Mouse (Mus musculus) forebrain, embryonic 11.5 days (tissue): Measurements from ENCODE around the gene Astn2. TPM values are rescaled to one million over a fixed set of nuclear protein-coding genes. Genes with fewer than 3 reads are reported as not detected.

Source experiments
- ATAC-seq: fragments of 200-750 bp; cut with Nextera tagmentation; replicated peaks from 2 replicates; pipeline ENCODE4 v1.8.0; 2017; ENCODE audit warnings: moderate TSS enrichment; ENCODE audit not compliant: low FRiP score
- DNase-seq: peaks from one replicate; pipeline ENCODE4 v3.0.0-alpha.2; 2017; ENCODE audit warnings: low spot score
- H3K27ac ChIP-seq: fragments of 300-500 bp; sonication (generic); 2 replicates; pipeline ENCODE4 v1.5.1; 2014; ENCODE audit warnings: low read depth, low read length
- H3K27me3 ChIP-seq: fragments of 300-500 bp; sonication (generic); 2 replicates; pipeline ENCODE4 v1.6.1; 2014; ENCODE audit warnings: mild to moderate bottlenecking, low read length, mixed read lengths; ENCODE audit not compliant: control insufficient read depth, insufficient read depth
- H3K36me3 ChIP-seq: fragments of 300-500 bp; sonication (generic); 2 replicates; pipeline ENCODE4 v1.6.1; 2014; ENCODE audit warnings: mild to moderate bottlenecking, low read length, moderate library complexity, mixed read lengths; ENCODE audit not compliant: control insufficient read depth, insufficient read depth
- H3K4me1 ChIP-seq: fragments of 300-500 bp; sonication (generic); replicated peaks from 2 replicates; pipeline ENCODE4 v1.6.1; 2014; ENCODE audit warnings: low read length, mixed read lengths; ENCODE audit not compliant: control insufficient read depth, insufficient read depth
- H3K4me2 ChIP-seq: fragments of 300-500 bp; sonication (generic); 2 replicates; pipeline ENCODE4 v1.6.1; 2014; ENCODE audit warnings: low read depth, mild to moderate bottlenecking, low read length, moderate library complexity, mixed read lengths; ENCODE audit not compliant: severe bottlenecking
- H3K4me3 ChIP-seq: fragments of 300-500 bp; sonication (generic); 2 replicates; pipeline ENCODE4 v1.5.1; 2014; ENCODE audit warnings: low read depth, low read length
- H3K9ac ChIP-seq: fragments of 300-500 bp; sonication (generic); 2 replicates; pipeline ENCODE4 v1.6.1; 2014; ENCODE audit warnings: low read length
- H3K9me3 ChIP-seq: fragments of 300-500 bp; sonication (generic); 2 replicates; pipeline ENCODE4 v1.6.1; 2016; ENCODE audit warnings: low read length, mixed read lengths; ENCODE audit not compliant: control insufficient read depth
- WGBS: fragments of 180-500 bp; shearing (Covaris S2); extraction: QIAGEN DNeasy Blood & Tissue Kit; methylation state at CpG from one replicate; pipeline ENCODE4 v1.1.7; 2014; 5-methylcytosine and 5-hydroxymethylcytosine counted together
- polyA plus RNA-seq: library from polyadenylated mRNA; unstranded; fragments of >200 nt; fragmentation: Nextera tagmentation; extraction: Ambion mirVana; gene quantifications from 2 replicates; pipeline ENCODE4 v1.2.1, GENCODE M21; 2014

The Astn2 gene
- polyA plus RNA-seq, 1 experiment from 2014 or later: 0.94 TPM

DNA sequence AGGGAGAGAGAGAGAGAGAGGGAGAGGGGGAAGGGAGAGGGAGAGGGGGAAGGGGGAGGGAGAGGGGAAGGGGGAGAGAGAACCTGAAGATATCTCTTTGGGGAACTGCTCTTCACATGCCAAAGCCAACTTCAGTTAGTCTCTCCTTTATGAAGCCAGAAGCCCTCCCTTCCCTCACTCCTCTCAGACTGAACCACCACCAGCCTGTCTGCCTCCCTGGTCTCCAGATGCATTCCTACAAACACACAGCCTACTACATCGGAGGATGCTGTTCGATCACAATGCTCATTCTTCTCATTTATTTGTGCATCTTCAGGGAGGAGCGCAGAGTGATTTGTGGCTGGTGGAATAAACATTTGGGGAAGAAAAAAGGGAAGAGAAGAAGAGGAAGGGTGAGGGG is 584.6 kb downstream of the Astn2 start:
- Histone ChIP-seq H3K4me3 (no peak overlapping the region), H3K9ac (no peak overlapping the region), H3K27ac (no peak overlapping the region), H3K4me2 (no peak overlapping the region), H3K9me3 (no peaks in the 10 kb centered on the region), H3K27me3 (no peaks in the 10 kb centered on the region), H3K36me3 (no peaks in the 10 kb centered on the region), H3K4me1 (no peaks in the 10 kb centered on the region)
- ATAC-seq: no peak
- WGBS: 66% methylated on average over 3 of the region's 3 CpGs
- no peak for DNase-seq

DNA sequence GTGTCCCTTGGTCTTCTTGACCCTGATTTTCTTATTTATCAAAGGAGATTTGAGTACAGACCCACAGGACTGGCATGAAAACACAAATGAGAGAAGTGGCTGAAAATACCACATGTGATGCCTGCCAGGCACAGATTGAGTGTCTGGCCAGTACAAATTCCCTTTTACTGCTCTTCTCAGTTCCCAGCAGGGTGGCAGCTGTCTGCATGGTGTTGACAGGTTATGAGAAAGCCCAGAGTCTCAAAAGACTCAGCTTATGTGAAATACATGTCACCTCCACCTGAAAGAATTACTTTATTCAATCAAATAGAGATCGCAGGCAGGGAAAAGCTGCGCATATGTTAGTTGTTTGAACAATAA is 590.3 kb downstream of the Astn2 start:
- Histone ChIP-seq H3K4me2 (no peak overlapping the region), H3K9me3 (no peaks in the 10 kb centered on the region), H3K27ac (no peak overlapping the region), H3K4me1 (no peaks in the 10 kb centered on the region), H3K27me3 (no peaks in the 10 kb centered on the region), H3K36me3 (no peaks in the 10 kb centered on the region), H3K9ac (no peak overlapping the region), H3K4me3 (no peak overlapping the region)
- WGBS: 90% methylated on average over 2 of the region's 2 CpGs
- ATAC-seq: no peak
- no peak for DNase-seq

DNA sequence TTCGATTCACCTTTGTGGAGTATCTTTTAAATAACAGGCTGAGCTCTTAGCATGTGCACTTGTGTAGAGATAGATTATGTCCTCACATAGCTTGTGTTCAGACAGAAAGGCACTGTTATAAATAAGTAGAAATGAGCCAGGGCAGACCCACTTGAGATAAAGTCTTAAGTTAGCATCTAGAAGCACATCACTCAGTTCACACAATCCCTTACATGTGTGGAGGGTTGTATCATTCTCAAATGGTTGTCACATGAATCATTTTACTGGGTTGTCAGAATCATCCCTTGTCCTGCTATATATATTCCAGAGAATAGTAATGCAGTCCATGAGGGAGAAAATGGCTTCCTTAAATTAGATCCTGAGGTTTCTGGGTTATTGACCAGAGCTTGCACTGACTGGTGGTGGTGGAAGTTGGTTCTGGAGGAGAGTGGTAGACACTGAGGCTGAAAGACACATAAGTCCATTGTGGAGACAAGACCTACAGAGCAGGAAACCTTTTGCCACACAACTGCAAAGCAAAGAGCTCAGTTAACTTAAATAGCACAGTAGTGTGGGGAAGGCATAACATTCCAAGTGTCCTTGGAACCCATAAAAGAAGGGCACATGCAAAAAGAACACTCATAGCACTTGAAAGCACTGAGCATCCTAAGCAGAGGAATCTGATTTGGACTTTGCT is 590.8 kb downstream of the Astn2 start:
- H3K4me2 ChIP-seq: no peak overlapping the region

DNA sequence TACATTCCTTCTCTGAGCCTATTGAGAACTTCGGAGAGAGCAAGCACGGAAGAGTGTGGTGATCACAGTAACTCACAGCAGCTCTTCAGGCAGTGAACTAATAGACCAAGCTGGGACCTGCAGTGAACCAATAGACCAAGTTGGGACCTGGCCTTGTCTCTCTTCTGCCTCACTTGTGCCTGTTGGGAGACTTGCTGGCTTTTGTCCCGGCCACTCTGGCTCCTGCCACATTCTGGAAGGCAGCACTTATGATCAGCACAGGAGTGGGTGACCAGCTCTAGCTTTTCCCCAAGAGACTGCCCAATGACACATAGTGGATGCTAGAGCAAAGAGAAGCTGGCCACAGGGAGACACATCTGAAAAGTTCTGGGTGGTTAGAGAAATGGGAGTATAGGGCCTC is 597.1 kb downstream of the Astn2 start:
- no peaks in the 10 kb centered on the region for H3K27me3 ChIP-seq
- no peak for DNase-seq
- 85% methylated on average over 3 of the region's 3 CpGs for WGBS
- H3K36me3 ChIP-seq: no peaks in the 10 kb centered on the region
- peaks cover 3% of the 10 kb centered on the region; the same call in 1 of the 2 replicates for H3K4me1 ChIP-seq
- H3K4me2 ChIP-seq: no peak overlapping the region
- H3K9me3 ChIP-seq: no peaks in the 10 kb centered on the region
- no peak overlapping the region for H3K27ac ChIP-seq
- no peak for ATAC-seq
- H3K9ac ChIP-seq: no peak overlapping the region
- H3K4me3 ChIP-seq: no peak overlapping the region

More for the DNA sequence above, 590.8 kb downstream of the Astn2 start:
- H3K27me3 ChIP-seq: no peaks in the 10 kb centered on the region
- no peak overlapping the region for H3K27ac ChIP-seq
- ATAC-seq (no peak), DNase-seq (no peak)
- no peak overlapping the region for H3K4me3 ChIP-seq
- H3K4me1 ChIP-seq: no peaks in the 10 kb centered on the region
- WGBS: 91% methylated on average over 1 of the region's 1 CpGs
- H3K9me3 ChIP-seq: no peaks in the 10 kb centered on the region
- H3K9ac ChIP-seq: no peak overlapping the region
- no peaks in the 10 kb centered on the region for H3K36me3 ChIP-seq

DNA sequence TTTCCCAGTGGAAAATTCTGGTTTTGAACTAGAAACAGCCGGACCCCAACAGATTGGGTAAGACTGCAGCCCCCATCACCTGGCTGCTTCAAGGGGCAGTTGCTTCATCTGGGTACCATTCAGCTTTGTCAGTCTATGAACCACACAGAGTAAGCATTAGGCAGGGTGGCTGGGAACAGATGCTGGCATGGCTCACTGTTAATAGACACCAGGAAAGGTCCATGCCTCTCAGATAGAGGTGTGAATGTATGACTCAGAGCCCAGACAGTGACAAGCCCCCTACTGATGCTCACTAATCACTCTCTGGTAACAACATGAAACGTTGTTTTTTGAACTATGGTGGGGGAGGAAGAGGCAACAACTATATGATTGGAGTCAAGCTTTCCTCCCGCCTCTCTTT is 603.2 kb downstream of the Astn2 start:
- DNase-seq: no peak
- H3K4me2 ChIP-seq: no peak overlapping the region
- H3K27ac ChIP-seq: no peak overlapping the region
- no peaks in the 10 kb centered on the region for H3K9me3 ChIP-seq
- WGBS: 82% methylated on average over 3 of the region's 3 CpGs
- H3K27me3 ChIP-seq: no peaks in the 10 kb centered on the region
- no peak overlapping the region for H3K4me3 ChIP-seq
- ATAC-seq: no peak
- H3K36me3 ChIP-seq: no peaks in the 10 kb centered on the region
- no peak overlapping the region for H3K9ac ChIP-seq
- peaks cover 3% of the 10 kb centered on the region; the same call in 1 of the 2 replicates for H3K4me1 ChIP-seq

DNA sequence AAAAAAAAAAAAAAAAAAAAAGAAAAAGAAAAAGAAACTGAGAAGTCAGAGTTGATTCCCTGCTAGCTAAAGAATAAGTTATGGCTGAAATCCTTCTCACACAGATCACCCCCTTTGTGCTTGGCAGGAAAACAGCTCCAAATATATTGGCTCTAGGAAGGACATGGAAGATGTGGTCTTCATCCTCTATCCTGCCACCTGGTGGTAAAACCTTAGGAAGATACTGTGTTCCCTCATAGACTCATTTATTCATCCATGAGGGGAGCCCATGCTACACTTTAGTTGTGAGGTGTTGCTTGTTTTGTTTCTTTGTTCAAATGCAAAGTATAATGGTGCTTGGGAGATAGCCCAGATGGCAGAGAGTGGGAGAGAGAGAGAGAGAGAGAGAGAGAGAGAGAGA is 613.4 kb downstream of the Astn2 start:
- Histone ChIP-seq H3K4me2 (no peak overlapping the region), H3K27ac (no peak overlapping the region), H3K4me1 (no peaks in the 10 kb centered on the region), H3K9ac (no peak overlapping the region), H3K9me3 (no peaks in the 10 kb centered on the region), H3K36me3 (no peaks in the 10 kb centered on the region), H3K4me3 (no peak overlapping the region), H3K27me3 (no peaks in the 10 kb centered on the region)
- ATAC-seq (no peak), DNase-seq (no peak)

DNA sequence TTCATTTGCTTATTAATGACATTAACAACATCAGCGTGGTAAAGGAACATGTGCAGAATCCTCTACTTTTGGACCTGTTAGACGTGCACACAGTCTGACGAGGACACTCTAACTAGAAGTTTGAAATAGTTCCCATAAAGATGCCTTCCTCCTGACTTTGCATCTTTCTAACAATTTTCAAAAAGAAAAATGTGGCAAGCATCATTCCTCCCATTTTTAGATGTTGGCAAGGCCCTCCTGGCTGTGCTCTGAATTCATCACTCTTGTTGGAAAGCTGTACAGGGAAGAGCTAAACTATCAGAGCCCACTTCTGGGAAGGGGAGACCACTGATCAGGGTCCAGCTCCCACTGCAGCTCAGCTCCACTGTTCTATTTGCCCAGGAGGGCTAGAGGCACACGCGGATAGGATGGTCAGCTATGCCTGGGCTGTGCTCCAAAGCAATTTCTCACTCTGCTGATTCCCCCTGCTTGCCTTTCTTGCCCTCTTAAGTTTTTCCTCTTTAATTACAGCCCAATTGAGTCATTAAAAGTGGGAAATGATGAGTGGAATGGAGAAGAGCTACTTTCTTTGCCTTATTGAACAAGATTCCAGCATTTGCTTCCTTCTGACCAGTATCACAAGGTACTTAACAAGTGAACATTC is 630.9 kb downstream of the Astn2 start:
- H3K36me3 ChIP-seq: no peaks in the 10 kb centered on the region
- ATAC-seq: no peak
- no peaks in the 10 kb centered on the region for H3K4me1 ChIP-seq
- no peaks in the 10 kb centered on the region for H3K9me3 ChIP-seq
- WGBS: 92% methylated on average over 5 of the region's 5 CpGs
- no peak overlapping the region for H3K9ac ChIP-seq
- H3K27me3 ChIP-seq: no peaks in the 10 kb centered on the region
- no peak overlapping the region for H3K4me2 ChIP-seq
- DNase-seq: no peak
- H3K4me3 ChIP-seq: no peak overlapping the region
- H3K27ac ChIP-seq: no peak overlapping the region

DNA sequence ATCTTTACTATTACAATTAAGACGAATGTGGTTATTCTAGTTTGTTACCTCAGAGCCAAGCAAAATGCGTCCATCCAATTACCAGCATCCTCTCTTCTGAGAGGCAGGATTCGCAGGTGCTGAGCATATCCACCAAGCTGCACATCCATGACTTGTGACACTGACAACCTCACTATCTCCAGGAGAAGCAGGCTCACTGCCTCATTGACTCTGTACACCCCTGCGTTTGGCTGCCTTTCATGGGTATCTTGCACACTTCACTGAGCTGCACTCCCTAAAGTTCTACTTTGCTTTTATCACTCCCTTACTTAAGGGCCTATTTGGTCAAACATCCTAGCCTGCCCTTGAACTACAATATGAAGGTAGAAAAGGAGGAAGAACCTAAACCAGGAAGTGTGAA is 633.5 kb downstream of the Astn2 start:
- Histone ChIP-seq H3K4me3 (no peak overlapping the region), H3K4me1 (no peaks in the 10 kb centered on the region), H3K4me2 (no peak overlapping the region), H3K27me3 (no peaks in the 10 kb centered on the region), H3K36me3 (no peaks in the 10 kb centered on the region), H3K9ac (no peak overlapping the region), H3K27ac (no peak overlapping the region), H3K9me3 (no peaks in the 10 kb centered on the region)
- ATAC-seq: no peak
- DNase-seq: no peak
- 89% methylated on average over 4 of the region's 4 CpGs for WGBS

DNA sequence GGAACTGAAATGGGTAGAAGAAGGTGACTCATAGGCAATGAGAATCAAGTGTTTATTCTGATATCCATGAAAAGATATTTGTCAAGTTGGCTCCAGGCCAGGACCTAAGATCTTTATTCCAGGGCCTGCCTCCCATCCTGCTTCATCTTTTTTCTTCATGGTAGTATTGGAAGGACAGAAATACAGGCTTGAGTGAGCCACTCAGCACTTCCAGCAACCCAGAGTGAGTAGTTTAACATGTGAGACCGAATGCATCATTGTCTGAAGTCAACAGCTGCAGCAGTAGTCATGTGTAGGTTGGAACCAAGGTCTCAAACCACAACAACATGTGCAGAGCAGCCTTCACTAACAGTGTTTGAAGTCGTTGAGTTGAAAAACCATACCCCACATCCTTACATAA is 636.5 kb downstream of the Astn2 start:
- no peak overlapping the region for H3K27ac ChIP-seq
- H3K4me1 ChIP-seq: no peaks in the 10 kb centered on the region
- H3K36me3 ChIP-seq: no peaks in the 10 kb centered on the region
- ATAC-seq (no peak), DNase-seq (no peak)
- 74% methylated on average over 2 of the region's 2 CpGs for whole genome bisulfite sequencing
- no peak overlapping the region for H3K4me3 ChIP-seq
- no peak overlapping the region for H3K4me2 ChIP-seq
- H3K9ac ChIP-seq: no peak overlapping the region
- H3K9me3 ChIP-seq: no peaks in the 10 kb centered on the region
- H3K27me3 ChIP-seq: no peaks in the 10 kb centered on the region
